Mouse (Mus musculus) ZHBTc4 (cell line): ENCODE measurements around the gene Gm9913.

Experiments
- DNase-seq: peaks from one replicate; pipeline ENCODE4 v3.0.0-alpha.2; 2011; ENCODE audit warnings: low read depth, low spot score

The Gm9913 gene

GRCm38 (mm10) chr2:125555830-125556229 is 50.9 kb downstream of the Gm9913 start:
- peak; percentile 51 for DNase-seq
